Mouse (Mus musculus): ENCODE results near the gene Twf1. TPM values are rescaled to one million over a fixed set of nuclear protein-coding genes. Genes with fewer than 3 reads are reported as not detected.

The Twf1 gene
- total RNA-seq, 1 experiment from 2014 or later: 91.6 TPM

Other genes starting within 250 kb of the Twf1 start
- 1.8 and 2.3 TPM in 2 replicates for gene Adamts20, start 124.5 kb downstream of the Twf1 start, total RNA-seq (2021)
- 5.0 and 6.0 TPM in 2 replicates for gene Pus7l, start 46.3 kb downstream of the Twf1 start, total RNA-seq (2021)
- 14.4 and 18.5 TPM in 2 replicates for gene Irak4, start 46.2 kb downstream of the Twf1 start, total RNA-seq (2021)
- gene Tmem117, start 39.3 kb upstream of the Twf1 start, total RNA-seq (2021): 4.7 and 4.9 TPM in 2 replicates